19 mouse cellular contexts compared by ENCODE assay signal in genomic region chr4:122853691-122854090, GRCm38 (mm10). TPM values are rescaled to one million over a fixed set of nuclear protein-coding genes. Genes with fewer than 3 reads are reported as not detected.
DNase-seq lines count a peak whose midpoint lies in the region; ATAC-seq lines count a peak whose summit lies in the region.
"Had no signal": no experiment of that assay in that cellular context is flagged by ENCODE, and none has a peak within 500 bp of the region (broad histone marks: within the 10 kb centered on the region; RNA-seq: fewer than 3 reads in every experiment).

No protein-coding gene starts in this region.

- no peaks in the 10 kb centered on the region for H3K9me3 ChIP-seq in heart, embryonic 11.5 days (replicated peaks; ENCODE audit: control insufficient read depth, low read length)
- H3K9me3 ChIP-seq: G1E had no signal

- WGBS in heart, embryonic 11.5 days (ENCODE audit: insufficient replicate concordance): 66% methylated on average over 2 of the region's 2 CpGs

- H3K9ac ChIP-seq in heart, embryonic 11.5 days (ENCODE audit: low read depth, low read length): no peak overlapping the region
- H3K9ac ChIP-seq: lung, embryonic 14.5 days had no signal

- no peak for ATAC-seq in heart, embryonic 11.5 days (replicated peaks; ENCODE audit: insufficient number of reproducible peaks, low FRiP score, low TSS enrichment)
- peak; percentile 85 for ATAC-seq in megakaryocyte progenitor cell, adult 5-6 weeks (replicated peaks; ENCODE audit: poor library complexity)
- ATAC-seq: inflammation-experienced regulatory T-cells, adult 6 months had no signal

- DNase-seq in heart, adult 11 months: peak; percentile 93
- DNase-seq in lung, postnatal 36 days: peak; percentile 50
- no peak for DNase-seq in lung, postnatal 10 days
- peak; percentile 55 for DNase-seq in thymus, postnatal 14 days
- DNase-seq in gastrocnemius, adult 18-20 months (ENCODE audit: low spot score): no peak
- no peak for DNase-seq in layer of hippocampus, postnatal 14 days (ENCODE audit: low spot score in 2 of 2)
- DNase-seq: adrenal gland, postnatal 10 days; cerebellum, postnatal 14 days; heart, postnatal 4 days; left cerebral cortex, postnatal 4 days; lung, embryonic 14.5 days; right cerebral cortex, postnatal 4 days had no signal

- H3K4me1 ChIP-seq in heart, embryonic 11.5 days (ENCODE audit: control insufficient read depth, insufficient read depth, low read length): no peaks in the 10 kb centered on the region

- no peak overlapping the region for H3K4me2 ChIP-seq in heart, embryonic 11.5 days
- H3K4me2 ChIP-seq: lung, embryonic 14.5 days; midbrain, embryonic 11.5 days had no signal

- no peaks in the 10 kb centered on the region for H3K27me3 ChIP-seq in heart, embryonic 11.5 days (ENCODE audit: control insufficient read depth, insufficient read depth, low read length)

- H3K4me3 ChIP-seq in heart, embryonic 11.5 days (ENCODE audit: low read depth, low read length): no peak overlapping the region
- H3K4me3 ChIP-seq: heart, adult 2 months had no signal

- H3K27ac ChIP-seq in heart, embryonic 11.5 days (ENCODE audit: low read depth, low read length): no peak overlapping the region
- H3K27ac ChIP-seq: heart, adult 2 months; kidney, postnatal 0 days had no signal

- H3K36me3 ChIP-seq in heart, embryonic 11.5 days (ENCODE audit: control insufficient read depth, insufficient read depth, low read length): peaks cover 18% of the 10 kb centered on the region

RNA-seq across cellular contexts. Expression of gene Ppt1, which starts 17.6 kb away (rescaled TPM):
- polyA plus RNA-seq in heart, embryonic 11.5 days (2014; fragmentation: Nextera tagmentation; extraction: Ambion mirVana): 61.8 and 66.4 TPM in 2 replicates
- total RNA-seq in megakaryocyte progenitor cell, adult 5-6 weeks (2015): 120 and 123 TPM in 2 replicates
- total RNA-seq in megakaryocyte progenitor cell, adult 5-6 weeks (2017): 71.5 and 79.3 TPM in 2 replicates
- total RNA-seq in gastrocnemius, adult 18-20 months (2021): 10 to 100 TPM; 11.4 to 12.7 TPM
- 10 to 100 TPM; 81.0 to 86.8 TPM for total RNA-seq in layer of hippocampus, postnatal 14 days (2021)

RNA-seq across cellular contexts. Expression of gene Cap1, which starts 32.2 kb away (rescaled TPM):
- 54.1 and 54.8 TPM in 2 replicates for polyA plus RNA-seq in heart, embryonic 11.5 days (2014; fragmentation: Nextera tagmentation; extraction: Ambion mirVana)
- total RNA-seq in megakaryocyte progenitor cell, adult 5-6 weeks (2015): 125 and 140 TPM in 2 replicates
- 169 and 175 TPM in 2 replicates for total RNA-seq in megakaryocyte progenitor cell, adult 5-6 weeks (2017)
- total RNA-seq in gastrocnemius, adult 18-20 months (2021): 10 to 100 TPM; 16.7 to 25.5 TPM
- 100 to 1,000 TPM; 231 to 249 TPM for total RNA-seq in layer of hippocampus, postnatal 14 days (2021)

Comparison
In these comparisons a context has a peak if more than half of its experiments do, and no peak if none do; other contexts are left out.
1. DNase-seq: peak in heart, adult 11 months (single experiment), lung, postnatal 36 days (single experiment) and thymus, postnatal 14 days (single experiment); none in lung, postnatal 10 days (single experiment), gastrocnemius, adult 18-20 months (single experiment) and layer of hippocampus, postnatal 14 days (0 of 2).
2. RNA of gene Ppt1, which starts 17.6 kb away (total RNA-seq): 71.5 to 123 TPM in megakaryocyte progenitor cell, adult 5-6 weeks and 81.0 to 86.8 TPM in layer of hippocampus, postnatal 14 days; 11.4 to 12.7 TPM in gastrocnemius, adult 18-20 months; every median in the first group is over 4 times any median in the second.
3. RNA of gene Cap1, which starts 32.2 kb away (total RNA-seq): 231 to 249 TPM in layer of hippocampus, postnatal 14 days and 125 to 175 TPM in megakaryocyte progenitor cell, adult 5-6 weeks; 16.7 to 25.5 TPM in gastrocnemius, adult 18-20 months; every median in the first group is over 4 times any median in the second.